Mouse (Mus musculus) CH12.LX (cell line): ENCODE data around the gene Uap1. TPM values are rescaled to one million over a fixed set of nuclear protein-coding genes. Genes with fewer than 3 reads are reported as not detected.

Source experiments
- DNase-seq: peaks from one replicate; pipeline ENCODE4 v3.0.0-alpha.2; 2013; ENCODE audit errors: extremely low read depth
- H3K27ac ChIP-seq: 2 replicates; pipeline ENCODE4 v1.5.1; 2012; ENCODE audit warnings: low read depth, mild to moderate bottlenecking, control low read depth, moderate library complexity; ENCODE audit not compliant: insufficient read depth
- H3K27me3 ChIP-seq: replicated peaks from 2 replicates; pipeline ENCODE3; 2012; ENCODE audit warnings: inconsistent platforms
- H3K36me3 ChIP-seq, 2 experiments: replicated peaks in 1 of 2; 2 replicates each; pipeline versions ENCODE3 to v1.6.1; 2012; ENCODE audit warnings: inconsistent platforms in 1 of 2, low read length in 1 of 2, mild to moderate bottlenecking in 1 of 2, mixed read lengths in 1 of 2, moderate library complexity in 1 of 2; ENCODE audit not compliant: control insufficient read depth in 1 of 2, insufficient read depth in 1 of 2
- H3K4me1 ChIP-seq, 2 experiments: 2 replicates each; pipeline ENCODE4 v1.6.1; 2012; ENCODE audit warnings: inconsistent platforms in 1 of 2, moderate library complexity in 1 of 2; ENCODE audit not compliant: insufficient read depth in 2 of 2, control insufficient read depth in 1 of 2
- H3K4me2 ChIP-seq: 2 replicates; pipeline ENCODE4 v1.6.1; 2012; ENCODE audit warnings: low read depth, mild to moderate bottlenecking, control low read depth; ENCODE audit not compliant: poor library complexity, insufficient read depth, severe bottlenecking
- H3K4me3 ChIP-seq, 3 experiments: fragments of 150-350 bp in 1 of 3; sonication (generic) in 1 of 3; replicated peaks in 1 of 3; 2 replicates each; pipeline versions ENCODE3 to v1.5.1; 2011 to 2012; ENCODE audit warnings: low read depth in 2 of 3, low read length in 2 of 3, mild to moderate bottlenecking in 2 of 3, moderate library complexity in 2 of 3, control low read depth in 1 of 3, improper control_type of control experiment in 1 of 3, inconsistent platforms in 1 of 3, mixed read lengths in 1 of 3; ENCODE audit not compliant: poor library complexity in 1 of 3
- H3K79me2 ChIP-seq: replicated peaks from 2 replicates; pipeline ENCODE4 v1.6.1; 2012; ENCODE audit warnings: mild to moderate bottlenecking, moderate library complexity; ENCODE audit not compliant: control insufficient read depth, poor library complexity, insufficient read depth, severe bottlenecking; ENCODE audit errors: extremely low read depth
- H3K9ac ChIP-seq: 2 replicates; pipeline ENCODE4 v1.6.1; 2012; ENCODE audit warnings: low read depth, mild to moderate bottlenecking, control low read depth, moderate library complexity; ENCODE audit not compliant: insufficient read depth
- H3K9me3 ChIP-seq: replicated peaks from 2 replicates; pipeline ENCODE3; 2012; ENCODE audit warnings: low read length, inconsistent platforms, mixed read lengths
- CHD1 ChIP-seq: IDR thresholded peaks from 2 replicates; pipeline ENCODE4 v1.6.1; 2012; ENCODE audit warnings: low read depth, low read length, improper control_type of control experiment, inconsistent platforms
- CHD2 ChIP-seq: IDR thresholded peaks from 2 replicates; pipeline ENCODE4 v1.6.1; 2011; ENCODE audit warnings: low read length, improper control_type of control experiment
- CTCF ChIP-seq, 2 experiments: IDR thresholded peaks in 1 of 2; conservative IDR thresholded peaks in 1 of 2; 2 replicates each; pipeline ENCODE4 v1.5.1; 2011 to 2012; ENCODE audit warnings: low read depth in 2 of 2, low read length in 2 of 2, improper control_type of control experiment in 1 of 2, inconsistent platforms in 1 of 2, mild to moderate bottlenecking in 1 of 2, moderate library complexity in 1 of 2
- ELF1 ChIP-seq: IDR thresholded peaks from 2 replicates; pipeline ENCODE4 v1.6.1; 2014; ENCODE audit warnings: low read depth, mild to moderate bottlenecking, inconsistent platforms, low read length, improper control_type of control experiment
- ETS1 ChIP-seq: conservative IDR thresholded peaks from 2 replicates; pipeline ENCODE4 v1.6.1; 2012; ENCODE audit warnings: low read depth, mild to moderate bottlenecking, inconsistent platforms, low read length, improper control_type of control experiment, moderate library complexity
- GABPA ChIP-seq: IDR thresholded peaks from 2 replicates; pipeline ENCODE4 v1.6.1; 2012; ENCODE audit warnings: low read depth, low read length, improper control_type of control experiment, inconsistent platforms; ENCODE audit not compliant: insufficient replicate concordance
- IRF4 ChIP-seq: IDR thresholded peaks from 2 replicates; pipeline ENCODE4 v1.6.1; 2014; ENCODE audit warnings: low read depth, mild to moderate bottlenecking, inconsistent platforms, low read length, improper control_type of control experiment
- JUN ChIP-seq: IDR thresholded peaks from 2 replicates; pipeline ENCODE4 v1.6.1; 2011; ENCODE audit warnings: low read depth, mild to moderate bottlenecking, low read length, improper control_type of control experiment, moderate library complexity; ENCODE audit not compliant: insufficient read depth
- JUND ChIP-seq: conservative IDR thresholded peaks from 2 replicates; pipeline ENCODE4 v1.6.1; 2011; ENCODE audit warnings: low read depth, low read length, improper control_type of control experiment
- KAT2A ChIP-seq: IDR thresholded peaks from 2 replicates; pipeline ENCODE4 v1.6.1; 2012; ENCODE audit warnings: low read length, improper control_type of control experiment, inconsistent platforms; ENCODE audit not compliant: insufficient replicate concordance
- MAFK ChIP-seq: IDR thresholded peaks from 2 replicates; pipeline ENCODE4 v1.6.1; 2011; ENCODE audit warnings: low read length, improper control_type of control experiment; ENCODE audit not compliant: insufficient replicate concordance
- MAZ ChIP-seq: IDR thresholded peaks from 2 replicates; pipeline ENCODE4 v1.6.1; 2012; ENCODE audit warnings: low read depth, mild to moderate bottlenecking, inconsistent platforms, low read length, improper control_type of control experiment, moderate library complexity
- MEF2A ChIP-seq: IDR thresholded peaks from 2 replicates; pipeline ENCODE4 v1.6.1; 2014; ENCODE audit warnings: low read depth, mild to moderate bottlenecking, inconsistent platforms, low read length, improper control_type of control experiment, borderline replicate concordance
- MXI1 ChIP-seq: IDR thresholded peaks from 2 replicates; pipeline ENCODE4 v1.6.1; 2011; ENCODE audit warnings: mild to moderate bottlenecking, low read depth, low read length, improper control_type of control experiment
- MYC ChIP-seq: IDR thresholded peaks from 2 replicates; pipeline ENCODE4 v1.6.1; 2011; ENCODE audit warnings: low read depth, mild to moderate bottlenecking, improper control_type of control experiment, low read length
- NRF1 ChIP-seq: IDR thresholded peaks from 2 replicates; pipeline ENCODE4 v1.6.1; 2014; ENCODE audit warnings: low read depth, mild to moderate bottlenecking, inconsistent platforms, low read length, improper control_type of control experiment, moderate library complexity
- PAX5 ChIP-seq: IDR thresholded peaks from 2 replicates; pipeline ENCODE4 v1.6.1; 2012; ENCODE audit warnings: low read length, inconsistent platforms, mixed read lengths
- POLR2A ChIP-seq: IDR thresholded peaks from 2 replicates; pipeline ENCODE4 v1.6.1; 2011; ENCODE audit warnings: low read depth, mild to moderate bottlenecking, improper control_type of control experiment, low read length
- POLR2AphosphoS2 ChIP-seq: IDR thresholded peaks from 2 replicates; pipeline ENCODE4 v1.6.1; 2011; ENCODE audit warnings: low read depth, low read length, improper control_type of control experiment
- RAD21 ChIP-seq: IDR thresholded peaks from 2 replicates; pipeline ENCODE4 v1.6.1; 2011; ENCODE audit warnings: low read depth, mild to moderate bottlenecking, low read length, improper control_type of control experiment, moderate library complexity
- SIN3A ChIP-seq: IDR thresholded peaks from 2 replicates; pipeline ENCODE4 v1.6.1; 2012; ENCODE audit warnings: low read length, improper control_type of control experiment, inconsistent platforms
- SMC3 ChIP-seq: IDR thresholded peaks from 2 replicates; pipeline ENCODE4 v1.6.1; 2011; ENCODE audit warnings: low read depth, low read length, improper control_type of control experiment
- TCF12 ChIP-seq: IDR thresholded peaks from 2 replicates; pipeline ENCODE4 v1.6.1; 2014; ENCODE audit warnings: low read depth, mild to moderate bottlenecking, inconsistent platforms, low read length, improper control_type of control experiment
- UBTF ChIP-seq: IDR thresholded peaks from 2 replicates; pipeline ENCODE4 v1.6.1; 2012; ENCODE audit warnings: low read depth, mild to moderate bottlenecking, inconsistent platforms, low read length, improper control_type of control experiment, moderate library complexity
- USF1 ChIP-seq: IDR thresholded peaks from 2 replicates; pipeline ENCODE4 v1.6.1; 2014; ENCODE audit warnings: low read depth, mild to moderate bottlenecking, inconsistent platforms, low read length, improper control_type of control experiment
- ZKSCAN1 ChIP-seq: IDR thresholded peaks from 2 replicates; pipeline ENCODE4 v1.6.1; 2012; ENCODE audit warnings: low read depth, inconsistent platforms, low read length, improper control_type of control experiment, borderline replicate concordance
- ZMIZ1 ChIP-seq: IDR thresholded peaks from 2 replicates; pipeline ENCODE4 v1.6.1; 2012; ENCODE audit warnings: low read depth, mild to moderate bottlenecking, inconsistent platforms, low read length, improper control_type of control experiment
- dilution Hi-C: fragments of 300-500 bp; cut with MboI; formaldehyde crosslinking; loops from 2 replicates; pipeline ENCODE4 v1.14.3; 2020; ENCODE audit warnings: low sequenced_read_pairs; ENCODE audit not compliant: extremely low pct_unique_long_range_greater_than_20kb, extremely low pct_ligation_motif_present
- in situ Hi-C: fragments of 300-500 bp; cut with MboI; formaldehyde crosslinking; loops from 3 replicates; pipeline ENCODE4 v1.14.3; 2019; ENCODE audit warnings: low sequenced_read_pairs, low pct_ligation_motif_present, low pct_unique_long_range_greater_than_20kb, mixed read lengths
- polyA plus RNA-seq: library from polyadenylated mRNA; unstranded; fragments of >175 nt; gene quantifications from 2 replicates; pipeline ENCODE4 v1.2.1, GENCODE M21; 2012; ENCODE audit warnings: low read depth; ENCODE audit not compliant: insufficient read length
- total RNA-seq, 2 experiments: library from RNA; depleted of rRNA; stranded (reverse); fragments of 300-350 nt in 1 of 2; fragments of >200 nt in 1 of 2; gene quantifications; 2 replicates each; pipeline ENCODE4 v1.2.3; 2012 to 2014

Gene Uap1
- total and polyA plus RNA-seq, 3 experiments = 32.7 to 46.3 (median 34.1) TPM

DNA sequence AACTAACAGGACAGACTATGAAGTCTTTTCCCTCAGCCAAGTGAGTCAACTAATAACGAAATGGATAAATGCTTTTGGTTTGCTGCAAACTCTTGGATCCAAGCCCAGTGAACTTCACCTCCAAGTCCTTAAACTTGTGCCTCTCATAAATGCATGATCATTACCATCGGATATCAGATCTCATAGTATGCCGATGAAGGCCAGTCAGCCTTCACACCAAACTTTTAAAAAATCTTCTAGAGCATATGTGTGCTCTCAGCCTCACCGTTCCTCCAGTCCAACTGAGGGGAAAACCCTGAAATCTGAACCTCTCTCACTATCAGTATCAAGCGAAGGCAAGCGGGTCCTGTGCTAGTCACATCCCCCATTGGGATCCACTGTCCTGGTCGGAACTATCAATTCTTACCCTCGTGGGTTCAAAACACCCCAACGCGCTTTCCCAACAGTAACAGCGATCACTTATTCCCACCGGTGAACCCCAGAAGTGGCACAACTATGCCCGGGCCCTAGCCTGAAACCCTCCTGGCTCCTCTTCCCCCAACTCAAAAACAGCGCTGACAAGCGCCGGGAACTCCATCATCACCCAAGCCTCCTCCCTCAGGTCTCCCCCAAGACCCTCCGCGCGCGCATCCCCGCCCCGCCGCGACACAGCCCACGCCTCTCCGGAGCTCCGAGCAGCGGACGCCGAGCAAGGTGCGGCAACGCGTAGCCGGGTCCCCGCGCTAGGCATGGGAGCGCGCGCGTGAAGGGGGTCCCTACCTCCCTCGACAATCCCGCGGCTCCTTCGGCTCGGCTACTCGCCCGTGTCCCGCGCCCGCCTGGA is 555 bp downstream of the Uap1 start:
- peaks cover 42% of the 10 kb centered on the region for H3K79me2 ChIP-seq
- peak overlapping the region; percentile 48 for H3K27ac ChIP-seq
- in situ Hi-C loops (loop anchor here (25.0 kb wide), 1 partner anchor 637 kb away; the partner anchor contains the start of gene Nuf2), dilution Hi-C loops (no loop called here)
- H3K27me3 ChIP-seq = peaks cover 2% of the 10 kb centered on the region
- no peaks in the 10 kb centered on the region for H3K9me3 ChIP-seq
- H3K9ac ChIP-seq = peak overlapping the region; percentile 74
- TF ChIP-seq ZMIZ1 = no peak
- no peak for TF ChIP-seq USF1
- no peak for TF ChIP-seq UBTF
- no peak for TF ChIP-seq MEF2A
- TF ChIP-seq MXI1 = no peak
- TF ChIP-seq MAFK = no peak
- no peak for TF ChIP-seq CHD1
- TF ChIP-seq IRF4 = no peak
- no peak for TF ChIP-seq GABPA
- TF ChIP-seq RAD21 = no peak
- no peak for TF ChIP-seq PAX5
- TF ChIP-seq POLR2AphosphoS2 = no peak
- no peak for TF ChIP-seq ZKSCAN1
- no peak for TF ChIP-seq TCF12
- peak; percentile 33; the same call in 1 of the 2 replicates for TF ChIP-seq ETS1
- TF ChIP-seq JUN = no peak
- TF ChIP-seq ELF1 = no peak
- TF ChIP-seq MYC = peak; percentile 55
- no peak for TF ChIP-seq KAT2A
- no peak for TF ChIP-seq SMC3
- TF ChIP-seq CHD2 = no peak
- peak; percentile 25 for TF ChIP-seq SIN3A
- TF ChIP-seq JUND = no peak
- no peak for TF ChIP-seq CTCF (conservative IDR thresholded peaks at IDR 0.05 in 1 of 2, IDR thresholded peaks at IDR 0.05 in 1 of 2; ENCODE audit: low read depth in 2 of 2, low read length in 2 of 2)
- TF ChIP-seq POLR2A = no peak
- no peak for TF ChIP-seq NRF1
- TF ChIP-seq MAZ = no peak
- H3K4me2 ChIP-seq = peak overlapping the region; percentile 96
- H3K36me3 ChIP-seq = peaks cover 3 to 11% of the 10 kb centered on the region in 2 experiments
- H3K4me3 ChIP-seq = peak overlapping the region; percentile 85 to 91 (median 86)
- DNase-seq = peak; percentile 71
- H3K4me1 ChIP-seq = peaks cover 10 to 48% of the 10 kb centered on the region in 2 experiments
